Mouse (Mus musculus): ENCODE results near the gene Gm49661. TPM values are rescaled to one million over a fixed set of nuclear protein-coding genes. Genes with fewer than 3 reads are reported as not detected.

The Gm49661 gene
- polyA plus RNA-seq, 1 experiment from 2014 or later, result not detected

GRCm38 (mm10) chr8:84934860-84935259, 34.4 kb downstream of the Gm49661 start:
- 1% methylated on average over 15 of the region's 15 CpGs for WGBS
- Histone ChIP-seq H3K9me3 (replicated peaks; ENCODE audit: control insufficient read depth, low read length) (no peaks in the 10 kb centered on the region), H3K27ac (ENCODE audit: low read depth, low read length) (no peak overlapping the region), H3K4me2 (ENCODE audit: low read length) (peak overlapping the region; percentile 80), H3K9ac (ENCODE audit: low read length) (peak overlapping the region; percentile 93; the same call in 1 of the 2 replicates), H3K36me3 (ENCODE audit: control insufficient read depth, insufficient read depth, low read length) (peaks cover 17% of the 10 kb centered on the region), H3K4me3 (ENCODE audit: low read depth, low read length) (peak overlapping the region; percentile 83), H3K4me1 (ENCODE audit: control insufficient read depth, insufficient read depth, low read length) (peaks cover 28% of the 10 kb centered on the region), H3K27me3 (replicated peaks; ENCODE audit: control insufficient read depth, insufficient read depth, low read length) (no peaks in the 10 kb centered on the region)
- ATAC-seq (peak; percentile 74), DNase-seq (ENCODE audit: low spot score) (peak; percentile 94)

GRCm38 (mm10) chr8:84933767-84934559, 35.3 kb downstream of the Gm49661 start:
- no peaks in the 10 kb centered on the region for H3K27me3 ChIP-seq (replicated peaks; ENCODE audit: control insufficient read depth, insufficient read depth, low read length)
- H3K9ac ChIP-seq (ENCODE audit: low read length), result 0 out of 2 replicates have a peak overlapping the region, but pooled peaks have one; percentile 17
- ATAC-seq (no peak), DNase-seq (ENCODE audit: low spot score) (no peak)
- WGBS, result 84% methylated on average over 16 of the region's 16 CpGs
- H3K27ac ChIP-seq (ENCODE audit: low read depth, low read length), result no peak overlapping the region
- peak overlapping the region; percentile 80 for H3K4me2 ChIP-seq (ENCODE audit: low read length)
- H3K9me3 ChIP-seq (replicated peaks; ENCODE audit: control insufficient read depth, low read length), result no peaks in the 10 kb centered on the region
- peak overlapping the region; percentile 83; the same call in 1 of the 2 replicates for H3K4me3 ChIP-seq (ENCODE audit: low read depth, low read length)
- peaks cover 17% of the 10 kb centered on the region for H3K36me3 ChIP-seq (ENCODE audit: control insufficient read depth, insufficient read depth, low read length)
- H3K4me1 ChIP-seq (ENCODE audit: control insufficient read depth, insufficient read depth, low read length), result peaks cover 32% of the 10 kb centered on the region

GRCm38 (mm10) chr8:84930582-84930981, 38.7 kb downstream of the Gm49661 start:
- ATAC-seq, result no peak
- no peak overlapping the region for H3K9ac ChIP-seq (ENCODE audit: low read length)
- H3K36me3 ChIP-seq (ENCODE audit: control insufficient read depth, insufficient read depth, low read length), result peaks cover 36% of the 10 kb centered on the region

GRCm38 (mm10) chr8:84928456-84929306, 40.6 kb downstream of the Gm49661 start:
- DNase-seq (ENCODE audit: low spot score), result peak; percentile 83
- Histone ChIP-seq H3K27me3 (replicated peaks; ENCODE audit: control insufficient read depth, insufficient read depth, low read length) (no peaks in the 10 kb centered on the region), H3K9me3 (replicated peaks; ENCODE audit: control insufficient read depth, low read length) (no peaks in the 10 kb centered on the region), H3K4me1 (ENCODE audit: control insufficient read depth, insufficient read depth, low read length) (peaks cover 5% of the 10 kb centered on the region), H3K27ac (ENCODE audit: low read depth, low read length) (no peak overlapping the region), H3K36me3 (ENCODE audit: control insufficient read depth, insufficient read depth, low read length) (peaks cover 49% of the 10 kb centered on the region), H3K4me3 (ENCODE audit: low read depth, low read length) (peak overlapping the region; percentile 29), H3K9ac (ENCODE audit: low read length) (peak overlapping the region; percentile 45), H3K4me2 (ENCODE audit: low read length) (peak overlapping the region; percentile 58)
- ATAC-seq, result peak; percentile 89
- 2% methylated on average over 50 of the region's 52 CpGs for WGBS

More at GRCm38 (mm10) chr8:84930582-84930981, 38.7 kb downstream of the Gm49661 start:
- no peak overlapping the region for H3K27ac ChIP-seq (ENCODE audit: low read depth, low read length)
- H3K9me3 ChIP-seq (replicated peaks; ENCODE audit: control insufficient read depth, low read length), result no peaks in the 10 kb centered on the region
- H3K4me2 ChIP-seq (ENCODE audit: low read length), result no peak overlapping the region
- H3K27me3 ChIP-seq (replicated peaks; ENCODE audit: control insufficient read depth, insufficient read depth, low read length), result no peaks in the 10 kb centered on the region
- no peak for DNase-seq (ENCODE audit: low spot score)
- no peak overlapping the region for H3K4me3 ChIP-seq (ENCODE audit: low read depth, low read length)
- peaks cover 24% of the 10 kb centered on the region for H3K4me1 ChIP-seq (ENCODE audit: control insufficient read depth, insufficient read depth, low read length)
- WGBS, result 93% methylated on average over 13 of the region's 13 CpGs

- no peak overlapping the region for H3K9ac ChIP-seq (ENCODE audit: low read length)
- H3K9me3 ChIP-seq (replicated peaks; ENCODE audit: control insufficient read depth, low read length), result no peaks in the 10 kb centered on the region
- H3K4me3 ChIP-seq (ENCODE audit: low read depth, low read length), result no peak overlapping the region
- no peaks in the 10 kb centered on the region for H3K27me3 ChIP-seq (replicated peaks; ENCODE audit: control insufficient read depth, insufficient read depth, low read length)
- H3K27ac ChIP-seq (ENCODE audit: low read depth, low read length), result no peak overlapping the region
- H3K4me1 ChIP-seq (ENCODE audit: control insufficient read depth, insufficient read depth, low read length), result peaks cover 4% of the 10 kb centered on the region
- ATAC-seq (no peak), DNase-seq (ENCODE audit: low spot score) (no peak)
- H3K36me3 ChIP-seq (ENCODE audit: control insufficient read depth, insufficient read depth, low read length), result peaks cover 52% of the 10 kb centered on the region
- H3K4me2 ChIP-seq (ENCODE audit: low read length), result no peak overlapping the region
- 85% methylated on average over 1 of the region's 1 CpGs for WGBS
These were observed 41.7 kb downstream of the Gm49661 start for GRCm38 (mm10) chr8:84927513-84927912.

- Histone ChIP-seq H3K27me3 (replicated peaks; ENCODE audit: control insufficient read depth, insufficient read depth, low read length) (no peaks in the 10 kb centered on the region), H3K9ac (ENCODE audit: low read length) (no peak overlapping the region), H3K9me3 (replicated peaks; ENCODE audit: control insufficient read depth, low read length) (no peaks in the 10 kb centered on the region), H3K4me1 (ENCODE audit: control insufficient read depth, insufficient read depth, low read length) (peaks cover 4% of the 10 kb centered on the region), H3K4me3 (ENCODE audit: low read depth, low read length) (no peak overlapping the region), H3K36me3 (ENCODE audit: control insufficient read depth, insufficient read depth, low read length) (peaks cover 63% of the 10 kb centered on the region), H3K4me2 (ENCODE audit: low read length) (no peak overlapping the region), H3K27ac (ENCODE audit: low read depth, low read length) (no peak overlapping the region)
- ATAC-seq, result no peak
- DNase-seq (ENCODE audit: low spot score), result no peak
- WGBS, result 69% methylated on average over 7 of the region's 7 CpGs
These were observed 43.7 kb downstream of the Gm49661 start for GRCm38 (mm10) chr8:84925557-84925956.

- Histone ChIP-seq H3K27me3 (replicated peaks; ENCODE audit: control insufficient read depth, insufficient read depth, low read length) (no peaks in the 10 kb centered on the region), H3K27ac (ENCODE audit: low read depth, low read length) (no peak overlapping the region)
- no peak for ATAC-seq
These were observed 47.6 kb downstream of the Gm49661 start for GRCm38 (mm10) chr8:84921596-84921995.

GRCm38 (mm10) chr8:84918646-84919045, 50.6 kb downstream of the Gm49661 start:
- Histone ChIP-seq H3K4me3 (ENCODE audit: low read depth, low read length) (no peak overlapping the region), H3K27ac (ENCODE audit: low read depth, low read length) (no peak overlapping the region), H3K27me3 (replicated peaks; ENCODE audit: control insufficient read depth, insufficient read depth, low read length) (peaks cover 6% of the 10 kb centered on the region), H3K36me3 (ENCODE audit: control insufficient read depth, insufficient read depth, low read length) (peaks cover 90% of the 10 kb centered on the region), H3K9ac (ENCODE audit: low read length) (no peak overlapping the region), H3K4me1 (ENCODE audit: control insufficient read depth, insufficient read depth, low read length) (no peaks in the 10 kb centered on the region; the same call in 1 of the 2 replicates), H3K4me2 (ENCODE audit: low read length) (no peak overlapping the region), H3K9me3 (replicated peaks; ENCODE audit: control insufficient read depth, low read length) (0 out of 2 replicates have a peak, but pooled peaks cover 4% of the 10 kb centered on the region)
- 96% methylated on average over 15 of the region's 15 CpGs for WGBS
- ATAC-seq (no peak), DNase-seq (ENCODE audit: low spot score) (no peak)

More at GRCm38 (mm10) chr8:84921596-84921995, 47.6 kb downstream of the Gm49661 start:
- no peak overlapping the region for H3K4me2 ChIP-seq (ENCODE audit: low read length)
- WGBS, result 96% methylated on average over 2 of the region's 2 CpGs
- H3K9ac ChIP-seq (ENCODE audit: low read length), result no peak overlapping the region
- peaks cover 83% of the 10 kb centered on the region for H3K36me3 ChIP-seq (ENCODE audit: control insufficient read depth, insufficient read depth, low read length)
- H3K4me1 ChIP-seq (ENCODE audit: control insufficient read depth, insufficient read depth, low read length), result no peaks in the 10 kb centered on the region
- no peak for DNase-seq (ENCODE audit: low spot score)
- H3K9me3 ChIP-seq (replicated peaks; ENCODE audit: control insufficient read depth, low read length), result no peaks in the 10 kb centered on the region
- no peak overlapping the region for H3K4me3 ChIP-seq (ENCODE audit: low read depth, low read length)

Data from forebrain, embryonic 14.5 days (tissue).